Mouse (Mus musculus) spleen, adult 2 months (tissue): ENCODE data around the gene Catsperz.

Experiments used
- CTCF ChIP-seq: fragments of 200-500 bp; IDR thresholded peaks from 2 replicates; pipeline ENCODE4 v1.5.1; 2011; ENCODE audit warnings: mild to moderate bottlenecking, inconsistent platforms; ENCODE audit not compliant: insufficient read depth, insufficient read length, insufficient replicate concordance; ENCODE audit errors: extremely low read depth
- POLR2A ChIP-seq: fragments of 200-500 bp; IDR thresholded peaks from 2 replicates; pipeline ENCODE4 v1.6.1; 2011; ENCODE audit warnings: low read depth, low read length, inconsistent platforms

DNA sequence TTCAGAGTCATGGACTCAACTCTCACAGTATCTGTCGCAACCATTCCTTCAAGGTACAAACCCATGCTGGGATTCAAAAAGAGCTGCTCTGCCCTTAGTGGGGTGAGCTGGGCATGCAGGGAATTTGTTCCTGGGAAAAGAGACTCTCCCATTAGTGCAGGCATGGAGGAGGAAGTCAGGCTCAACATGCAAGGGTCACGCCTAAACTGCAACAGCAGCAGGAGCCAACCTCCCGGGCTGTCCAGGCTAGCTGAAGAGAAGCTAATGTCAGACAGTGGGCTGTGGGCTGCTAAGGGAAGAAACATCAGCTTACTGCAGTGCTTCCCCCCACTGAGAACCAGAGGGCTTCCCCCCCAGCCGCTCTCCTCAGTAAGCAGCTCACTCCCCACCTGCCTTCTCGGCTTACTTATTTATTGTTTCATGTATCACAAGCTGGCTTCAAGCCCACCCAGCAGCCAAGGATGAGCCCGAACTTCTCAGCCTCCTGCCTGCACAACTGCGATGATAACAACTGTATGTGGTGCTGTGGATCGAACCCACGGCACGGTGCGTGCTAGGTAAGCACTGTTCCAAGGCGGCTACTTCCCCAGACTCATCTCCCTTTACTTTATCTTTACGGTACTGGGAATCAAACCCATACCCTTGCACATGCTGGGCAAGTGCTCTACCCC is 47.2 kb upstream of the Catsperz start:
- no peak for TF ChIP-seq CTCF
- no peak for TF ChIP-seq POLR2A
